Mouse (Mus musculus) frontal cortex, adult 2 months (tissue): ENCODE measurements at regions not wholly inside any gene's neighbourhood (a gene's known extent, or its start where the extent isn't known, plus 50 kb on each side); places are given as distances from the start of the nearest gene placed in this dataset.

Experiments
- DNase-seq, 2 experiments: peaks; one replicate each; pipeline ENCODE4 v3.0.0; 2022; ENCODE audit warnings: low spot score in 1 of 2; ENCODE audit errors: extremely low spot score in 1 of 2

- no peak for DNase-seq
Observed at GRCm38 (mm10) chr15:13455560-13456219, 282.2 kb upstream of the Cdh6 start.

DNA sequence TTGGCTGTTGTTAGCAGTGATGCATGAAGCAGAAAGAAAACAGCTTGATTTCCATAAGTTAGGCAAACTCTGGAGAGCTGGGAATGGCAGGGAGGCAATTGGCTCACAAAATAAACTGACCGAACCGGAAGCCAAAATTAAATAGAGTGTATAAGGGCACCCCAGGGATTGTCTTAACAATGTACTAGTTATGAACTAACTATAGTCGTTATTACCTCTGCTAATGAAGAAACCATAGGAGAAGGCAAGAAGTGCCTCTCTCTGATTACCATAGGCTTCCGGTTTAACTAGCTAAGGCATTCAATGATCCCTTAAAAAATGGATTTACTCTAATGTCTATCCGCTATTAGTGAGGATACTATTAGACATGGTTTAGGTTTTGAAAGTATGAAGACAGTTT, 276.9 kb upstream of the Cdh6 start:
- no peak for DNase-seq

GRCm38 (mm10) chr15:13434608-13435007, 261.1 kb upstream of the Cdh6 start:
- DNase-seq, result no peak

DNA sequence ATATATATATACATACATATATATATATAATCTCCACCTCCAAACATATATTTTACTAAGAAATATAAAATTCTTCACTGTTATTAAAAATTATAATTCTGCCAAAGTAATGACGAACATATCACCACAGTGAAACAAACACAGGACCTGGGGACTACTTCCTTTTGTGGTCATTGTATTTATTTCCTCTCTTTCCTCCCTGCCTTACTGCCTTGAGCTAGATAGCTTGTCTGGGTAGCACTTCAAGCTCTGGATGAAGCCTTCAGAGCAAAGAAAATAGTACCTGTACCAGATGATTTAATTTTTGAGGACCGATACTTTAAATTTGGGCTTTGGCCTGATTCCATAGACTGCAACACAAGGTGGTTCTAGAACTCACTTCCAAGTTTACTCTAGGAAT, 259.5 kb upstream of the Cdh6 start:
- DNase-seq, result no peak

- no peak for DNase-seq
Observed at GRCm38 (mm10) chr15:13419616-13420015, 246.1 kb upstream of the Cdh6 start.

GRCm38 (mm10) chr15:13410065-13410688, 236.7 kb upstream of the Cdh6 start:
- no peak for DNase-seq

DNA sequence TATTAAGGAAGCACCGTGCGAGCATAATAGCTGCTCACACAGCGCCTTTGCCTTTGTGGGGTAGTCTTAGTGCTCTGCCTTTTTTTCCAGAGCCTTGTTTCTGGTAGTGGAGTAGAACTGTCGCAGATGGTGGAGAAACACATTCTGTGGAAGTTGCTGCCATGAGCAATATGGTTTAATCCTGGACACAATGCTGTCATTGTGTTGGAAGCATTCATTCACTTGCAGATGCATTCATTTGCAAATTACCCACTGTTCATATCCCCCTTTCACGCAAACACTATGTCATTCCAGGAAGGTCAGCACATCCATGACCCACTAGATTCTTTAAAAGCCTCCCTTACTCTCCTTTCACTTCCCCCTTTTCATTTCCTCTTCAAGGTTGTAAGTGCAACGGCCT, 219.7 kb upstream of the Cdh6 start:
- no peak for DNase-seq

GRCm38 (mm10) chr15:13391331-13391730, 217.9 kb upstream of the Cdh6 start:
- DNase-seq, result no peak

- peak in 1 of 2 experiments; percentile 8 for DNase-seq
Observed at GRCm38 (mm10) chr15:13384815-13385214, 211.3 kb upstream of the Cdh6 start.

- DNase-seq, result peak in 1 of 2 experiments; percentile 19
Observed at GRCm38 (mm10) chr15:13375590-13375989, 202.1 kb upstream of the Cdh6 start.

DNA sequence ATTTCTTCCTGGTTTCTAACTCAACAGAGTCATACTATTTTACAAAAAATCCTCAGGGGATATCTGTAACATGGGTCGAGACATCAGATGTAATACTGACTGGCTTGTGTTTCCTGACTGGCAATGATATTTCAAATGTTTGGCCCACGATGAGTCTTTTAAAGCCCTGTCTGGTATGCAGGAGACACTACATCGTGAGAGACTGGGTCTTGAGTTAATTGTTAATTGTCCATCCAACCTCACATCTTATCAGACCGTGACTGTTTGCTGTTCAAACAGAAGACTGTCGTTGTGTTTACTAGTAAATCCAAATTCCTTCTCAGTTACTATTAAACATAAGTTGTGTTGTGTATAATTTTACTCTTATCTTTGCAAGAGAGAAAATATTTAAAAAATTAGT, 195.3 kb upstream of the Cdh6 start:
- no peak for DNase-seq

DNA sequence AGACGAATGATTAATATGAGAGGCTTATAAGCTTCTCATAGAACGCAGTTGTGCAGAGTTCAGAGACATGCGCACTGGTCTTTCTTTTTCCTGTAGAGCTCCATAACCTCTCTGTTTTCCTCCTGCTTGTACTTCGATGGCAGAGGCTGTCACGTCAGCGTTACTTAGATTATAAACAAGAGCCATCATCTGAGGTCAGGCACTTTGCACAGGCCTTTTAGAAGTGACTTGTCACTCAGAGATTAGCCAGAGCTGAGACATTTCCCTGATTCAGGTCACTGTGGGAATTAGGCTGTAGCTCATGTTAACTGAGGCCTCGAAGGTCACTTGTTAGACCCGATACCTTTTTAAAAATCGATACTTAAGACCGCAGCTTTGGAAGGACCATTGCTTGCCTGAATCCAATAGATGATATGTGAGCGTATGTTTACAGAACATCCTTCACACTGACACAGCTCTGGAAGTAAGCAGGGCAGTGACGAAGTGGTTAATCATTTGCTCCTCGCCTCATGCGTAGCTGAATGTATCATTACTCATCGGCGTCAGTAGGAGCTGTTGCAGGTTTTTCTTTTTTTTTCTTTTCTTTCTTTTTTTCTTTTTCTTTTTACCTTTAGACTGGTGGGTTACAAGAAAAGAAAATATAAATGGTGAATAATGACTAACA, 193.9 kb upstream of the Cdh6 start:
- no peak for DNase-seq

DNA sequence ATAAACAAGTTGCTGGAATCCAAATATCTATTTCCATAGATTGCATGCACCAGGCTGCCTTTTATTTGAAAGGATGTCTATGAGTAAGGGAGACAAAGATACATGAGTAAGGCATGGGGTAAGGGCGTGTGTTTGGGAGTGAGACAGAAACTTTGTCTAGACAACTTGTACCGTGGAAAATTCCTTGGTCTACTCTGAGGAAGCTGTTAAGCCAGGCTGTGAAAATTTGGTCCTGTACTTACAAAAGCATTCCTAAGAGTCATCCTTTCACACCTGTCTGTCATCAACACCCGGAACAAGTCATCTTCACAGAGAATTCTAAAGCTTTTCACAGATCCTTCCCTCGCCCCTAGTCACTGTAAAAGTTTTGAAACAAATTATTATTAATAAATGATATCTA, 193.1 kb upstream of the Cdh6 start:
- no peak for DNase-seq

DNA sequence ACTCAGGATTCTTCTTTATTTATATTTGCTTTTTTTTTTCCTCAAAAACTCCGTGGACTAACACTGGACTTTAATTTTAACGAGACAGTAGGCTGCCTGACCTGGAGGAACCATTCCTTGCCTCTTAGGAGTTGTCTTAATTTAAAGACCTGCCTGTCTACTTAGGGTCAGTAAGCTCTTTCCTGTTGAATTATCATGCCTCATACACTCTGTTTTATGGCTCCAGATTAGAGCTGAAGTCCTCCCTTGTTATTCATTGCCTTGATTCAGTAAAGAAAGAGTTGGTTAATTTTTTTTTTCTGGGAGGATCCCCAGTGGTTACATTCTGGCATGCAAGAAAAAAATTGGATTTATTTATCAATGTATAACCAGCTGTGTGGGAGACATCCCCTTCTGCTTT, 187.3 kb upstream of the Cdh6 start:
- no peak for DNase-seq

DNA sequence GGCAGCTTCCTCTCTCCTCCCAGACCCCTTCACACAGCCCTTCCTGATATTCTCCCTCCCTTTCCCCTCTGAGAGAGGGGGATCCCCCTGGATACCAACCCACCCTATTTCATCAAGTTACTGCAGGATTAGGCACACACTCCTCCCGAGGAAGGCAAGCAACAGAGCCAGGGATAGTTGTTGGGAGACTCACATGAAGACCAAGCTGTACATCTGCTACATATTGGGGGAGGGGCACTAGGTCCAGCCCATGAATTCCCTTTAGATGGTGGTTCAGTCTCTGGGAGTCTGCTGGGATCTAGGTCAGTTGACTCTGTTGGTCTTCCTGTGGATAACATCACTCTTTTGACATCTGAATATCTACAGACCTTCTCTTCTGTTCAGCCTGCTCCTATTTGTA, 185.6 kb upstream of the Cdh6 start:
- DNase-seq, result no peak

DNA sequence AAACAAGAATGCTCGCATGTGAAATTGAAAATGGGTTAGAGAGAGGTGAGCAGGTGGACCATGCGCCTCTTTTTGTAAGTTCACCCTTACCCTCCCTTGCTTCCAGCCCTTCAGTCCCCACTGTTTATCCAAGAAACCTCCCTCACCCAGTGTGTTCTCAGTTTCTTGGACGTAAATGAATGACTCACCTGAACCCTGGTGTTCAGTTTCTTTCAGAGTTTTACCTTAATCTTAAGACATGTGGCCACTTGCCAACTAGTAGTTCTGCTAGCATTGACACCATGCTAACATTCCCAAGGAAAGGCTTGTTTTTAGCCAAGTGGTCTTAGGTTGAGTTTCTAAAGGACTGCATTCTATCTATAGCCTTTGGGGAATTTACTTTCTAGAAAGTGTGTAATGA, 176.8 kb upstream of the Cdh6 start:
- DNase-seq, result no peak

DNA sequence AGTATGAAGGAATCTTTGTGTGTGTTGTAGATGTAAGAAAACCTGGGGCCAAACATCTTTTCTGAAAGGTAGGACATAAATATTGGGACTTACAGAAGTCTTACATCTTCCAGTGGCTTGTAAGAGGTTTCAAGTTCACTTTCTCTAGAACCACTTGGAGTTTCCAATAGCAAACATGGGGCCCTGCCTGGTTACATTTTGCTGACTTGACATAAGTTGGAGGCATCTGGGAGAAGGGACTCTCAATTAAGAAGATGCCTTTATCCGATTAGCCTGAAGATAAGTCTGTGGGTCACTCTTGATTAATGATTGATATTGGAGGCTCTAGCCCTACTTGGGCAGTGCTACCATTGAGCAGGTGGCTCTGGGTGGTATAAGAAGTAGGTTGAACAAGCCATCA, 162.9 kb upstream of the Cdh6 start:
- DNase-seq, result no peak

DNA sequence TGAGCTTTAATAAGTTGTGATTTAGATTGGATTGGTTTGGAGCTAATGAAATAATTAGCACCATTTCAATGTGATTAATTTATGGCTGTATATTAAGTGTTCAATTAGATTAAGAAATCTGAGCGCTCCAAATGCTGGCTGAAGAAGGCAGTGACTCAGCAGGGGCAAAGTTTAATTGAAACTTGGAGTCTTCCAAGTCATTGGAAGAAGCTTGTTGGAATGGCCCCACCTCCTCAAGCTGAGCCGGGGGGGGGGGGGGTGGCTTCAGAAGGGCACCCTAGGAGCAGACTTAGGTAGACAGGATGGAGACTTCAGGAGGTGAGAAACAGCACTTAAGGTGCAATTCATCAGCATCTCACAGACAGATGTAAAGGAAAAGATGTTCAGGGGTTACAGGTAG, 151.0 kb upstream of the Cdh6 start:
- DNase-seq, result no peak

GRCm38 (mm10) chr15:13320599-13321348, 147.3 kb upstream of the Cdh6 start:
- no peak for DNase-seq

DNA sequence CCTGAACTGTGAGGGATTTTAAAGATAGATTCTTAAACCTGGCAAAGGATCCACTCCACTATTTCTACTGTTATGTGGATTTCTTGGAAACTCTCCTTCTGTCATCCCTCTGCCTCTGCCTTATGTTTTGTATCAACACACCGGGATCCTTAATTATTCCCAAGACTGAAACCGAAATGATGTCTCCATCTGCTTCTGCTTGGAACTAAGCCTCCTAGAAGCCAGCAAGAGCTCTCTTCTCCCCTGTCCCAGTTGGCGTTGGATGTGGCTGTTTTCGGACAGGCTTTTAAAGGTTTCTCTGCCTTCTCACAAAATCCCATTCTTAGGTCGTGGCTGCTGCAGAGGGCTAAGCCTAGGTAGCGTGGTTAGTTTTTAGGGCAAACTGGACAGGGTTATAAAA, 131.1 kb upstream of the Cdh6 start:
- peak in 1 of 2 experiments; percentile 39 for DNase-seq

- DNase-seq, result no peak
Observed at GRCm38 (mm10) chr15:13303456-13303855, 130.0 kb upstream of the Cdh6 start.
